Mouse (Mus musculus): ENCODE results near the gene Gorasp2.

GRCm38 (mm10) chr2:70663764-70664163, 2.4 kb downstream of the Gorasp2 start:
- TF ChIP-seq POLR2A (IDR thresholded peaks at IDR 0.05; ENCODE audit: extremely low read depth, insufficient read depth, low read length) (no peak), CTCF (IDR thresholded peaks at IDR 0.05; ENCODE audit: extremely low read depth, insufficient read depth, low read length) (no peak)
